Mouse (Mus musculus) olfactory bulb, adult 2 months (tissue): ENCODE data around the gene Gtf2a2.

Experiments
- CTCF ChIP-seq: fragments of 200-500 bp; IDR thresholded peaks from 2 replicates; pipeline ENCODE4 v1.5.1; 2012; ENCODE audit warnings: low read depth, mild to moderate bottlenecking, low read length, moderate library complexity; ENCODE audit not compliant: insufficient read depth
- POLR2A ChIP-seq: fragments of 200-500 bp; IDR thresholded peaks from 2 replicates; pipeline ENCODE4 v1.6.1; 2012; ENCODE audit warnings: mild to moderate bottlenecking, low read depth, low read length, moderate library complexity; ENCODE audit not compliant: insufficient read depth

GRCm38 (mm10) chr9:70022083-70022482, 9.7 kb downstream of the Gtf2a2 start:
- TF ChIP-seq POLR2A (no peak), CTCF (no peak)
